Comparison of ENCODE assay signal across 20 mouse cellular contexts in genomic region chr9:15714792-15715191, GRCm38 (mm10).
"Had no signal": no experiment of that assay in that cellular context is flagged by ENCODE, and none has a peak within 500 bp of the region (broad histone marks: within the 10 kb centered on the region; RNA-seq: fewer than 3 reads in every experiment).

No protein-coding gene starts in this region.

- H3K9ac ChIP-seq: limb, embryonic 12.5 days; limb, embryonic 15.5 days; liver, embryonic 14.5 days; liver, postnatal 0 days; lung, embryonic 14.5 days; stomach, embryonic 15.5 days had no signal

- ATAC-seq: liver, postnatal 0 days; lung, postnatal 0 days had no signal

- H3K27ac ChIP-seq: limb, embryonic 12.5 days; limb, embryonic 15.5 days; liver, embryonic 14.5 days; macrophage; stomach, embryonic 15.5 days had no signal

- H3K27me3 ChIP-seq: limb, embryonic 12.5 days; limb, embryonic 15.5 days; stomach, embryonic 15.5 days had no signal

- H3K4me1 ChIP-seq: stomach, embryonic 15.5 days had no signal

- H3K4me2 ChIP-seq: limb, embryonic 12.5 days; limb, embryonic 15.5 days; liver, embryonic 11.5 days; lung, embryonic 14.5 days; midbrain, embryonic 11.5 days; stomach, embryonic 15.5 days had no signal

- H3K9me3 ChIP-seq: limb, embryonic 12.5 days; limb, embryonic 15.5 days; megakaryocyte, embryonic 14.5 days; stomach, embryonic 15.5 days had no signal

- H3K4me3 ChIP-seq: limb, embryonic 12.5 days; limb, embryonic 15.5 days; megakaryocyte, embryonic 14.5 days; stomach, embryonic 15.5 days had no signal

- H3K36me3 ChIP-seq: limb, embryonic 12.5 days; stomach, embryonic 15.5 days had no signal

- DNase-seq: kidney, adult 18-20 months; kidney, adult 9 months; kidney, postnatal 14 days; left cerebral cortex, postnatal 4 days; liver, postnatal 0 days; lung, embryonic 14.5 days; midbrain, embryonic 14.5 days; right cerebral cortex, adult 18-20 months; right cerebral cortex, postnatal 14 days; spleen, adult 18-20 months; thymus, postnatal 25 days had no signal
